Mouse (Mus musculus) skeletal muscle tissue, adult 2 months (tissue): ENCODE results near the gene Ubxn1.
"Not testable (repeated sequence)": the region's sequence is repeated elsewhere in the genome, so short reads cannot be mapped to it uniquely, and the experiment has no call there.

ENCODE experiments used
- DNase-seq: peaks from one replicate; pipeline ENCODE4 v3.0.0-alpha.2; 2012; ENCODE audit warnings: low read depth, low spot score

Ubxn1 gene

GRCm38 (mm10) chr19:8857689-8858088 lies 13.6 kb upstream of the Ubxn1 start:
- DNase-seq: no peak

- DNase-seq: no peak
These were observed 12.3 kb upstream of the Ubxn1 start for GRCm38 (mm10) chr19:8859018-8859417.

- DNase-seq: no peak
These were observed 7.0 kb upstream of the Ubxn1 start for GRCm38 (mm10) chr19:8864265-8864664.

GRCm38 (mm10) chr19:8870381-8870780 lies 915 bp upstream of the Ubxn1 start:
- DNase-seq: not testable (repeated sequence)

GRCm38 (mm10) chr19:8870838-8871237 lies 458 bp upstream of the Ubxn1 start:
- no peak for DNase-seq

- DNase-seq: no peak
These were observed 1.1 kb downstream of the Ubxn1 start for GRCm38 (mm10) chr19:8872266-8872840.

- DNase-seq: no peak
These were observed 3.7 kb downstream of the Ubxn1 start for GRCm38 (mm10) chr19:8875031-8875430.

GRCm38 (mm10) chr19:8880311-8881033 lies 9.2 kb downstream of the Ubxn1 start, which contains the start of gene Uqcc3:
Gene Uqcc3, minus strand, starts transcription at chr19:8880923.
- peak; percentile 71 for DNase-seq

- DNase-seq: no peak
These were observed 9.7 kb downstream of the Ubxn1 start for GRCm38 (mm10) chr19:8881034-8881392.

GRCm38 (mm10) chr19:8883616-8884015 lies 12.3 kb downstream of the Ubxn1 start, which contains the start of the genes Lbhd1 and Gm49403:
Gene Lbhd1, plus strand, starts transcription at chr19:8883732.
Gene Gm49403, plus strand, starts transcription at chr19:8883930.
- DNase-seq: no peak

- DNase-seq: no peak
These were observed 15.8 kb downstream of the Ubxn1 start for GRCm38 (mm10) chr19:8886916-8887584.

- DNase-seq: no peak
These were observed 16.5 kb downstream of the Ubxn1 start for GRCm38 (mm10) chr19:8887585-8888463.

- peak; percentile 94 for DNase-seq
These were observed 17.5 kb downstream of the Ubxn1 start, which contains the start of the genes 1810009A15Rik and Gm49416 for GRCm38 (mm10) chr19:8888511-8889385. Gene 1810009A15Rik, plus strand, starts transcription at chr19:8888853. Gene Gm49416, plus strand, starts transcription at chr19:8888926.

GRCm38 (mm10) chr19:8892829-8893766 lies 21.8 kb downstream of the Ubxn1 start, which contains the start of gene Ints5:
Gene Ints5, plus strand, starts transcription at chr19:8893005.
- DNase-seq: peak; percentile 70

- DNase-seq: no peak
These were observed 24.2 kb downstream of the Ubxn1 start for GRCm38 (mm10) chr19:8895397-8895960.

- not testable (repeated sequence) for DNase-seq
These were observed 24.9 kb downstream of the Ubxn1 start for GRCm38 (mm10) chr19:8896231-8896630.

GRCm38 (mm10) chr19:8897211-8897864 lies 26.0 kb downstream of the Ubxn1 start:
- DNase-seq: not testable (repeated sequence)

- DNase-seq: peak; percentile 92
These were observed 26.7 kb downstream of the Ubxn1 start, which contains the start of gene Ganab for GRCm38 (mm10) chr19:8897865-8898495. Gene Ganab, plus strand, starts transcription at chr19:8898071.
